Mouse (Mus musculus) kidney, postnatal 4 days (tissue): ENCODE measurements at regions not wholly inside any gene's neighbourhood (a gene's known extent, or its start where the extent isn't known, plus 50 kb on each side); places are given as distances from the start of the nearest gene placed in this dataset.

Source experiments
- DNase-seq, 2 experiments: peaks; one replicate each; pipeline ENCODE4 v3.0.0; 2021; ENCODE audit warnings: mixed read lengths in 2 of 2

DNA sequence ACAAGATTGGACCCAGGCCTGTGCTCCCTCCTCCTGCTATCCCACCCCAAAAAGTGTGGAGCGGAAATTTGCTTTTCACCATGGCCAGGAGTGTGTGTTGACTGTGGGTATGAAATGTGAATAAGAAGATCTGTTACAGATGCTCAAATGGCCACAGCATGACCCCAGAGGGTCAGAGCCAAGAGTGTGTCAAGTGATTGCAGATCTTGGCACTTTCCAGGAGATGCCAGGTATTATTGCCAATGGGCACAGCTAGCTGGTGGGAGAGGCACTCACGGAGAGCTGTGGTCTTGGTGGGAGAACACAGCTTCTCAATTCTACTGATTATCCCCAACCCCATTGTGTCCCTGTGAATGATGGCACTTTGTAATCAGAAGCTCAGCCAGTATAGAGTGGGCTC, 62.7 kb downstream of the Smim20 start:
- DNase-seq, result no peak

DNA sequence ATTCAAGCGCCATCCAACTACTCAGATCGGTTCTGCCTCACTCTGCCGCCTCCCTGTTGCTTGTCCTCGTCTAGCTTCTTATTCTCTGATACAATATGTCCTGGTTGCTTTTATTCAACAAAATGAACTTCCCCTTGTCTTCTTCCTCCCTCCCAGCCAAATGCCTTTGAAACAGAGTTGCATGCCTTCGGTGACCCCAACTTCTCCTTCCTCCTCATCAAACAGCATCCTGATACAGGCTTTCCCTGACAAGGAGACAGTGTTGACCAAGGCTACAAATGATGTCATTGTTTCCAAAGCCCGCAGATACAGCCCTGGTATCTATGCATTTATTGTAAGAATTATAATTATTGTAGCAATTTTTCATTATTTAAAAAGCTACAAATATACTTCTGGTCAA, 69.8 kb downstream of the Smim20 start:
- DNase-seq, result no peak

- no peak for DNase-seq
These were observed 70.9 kb downstream of the Smim20 start for GRCm38 (mm10) chr5:53337816-53338215.

DNA sequence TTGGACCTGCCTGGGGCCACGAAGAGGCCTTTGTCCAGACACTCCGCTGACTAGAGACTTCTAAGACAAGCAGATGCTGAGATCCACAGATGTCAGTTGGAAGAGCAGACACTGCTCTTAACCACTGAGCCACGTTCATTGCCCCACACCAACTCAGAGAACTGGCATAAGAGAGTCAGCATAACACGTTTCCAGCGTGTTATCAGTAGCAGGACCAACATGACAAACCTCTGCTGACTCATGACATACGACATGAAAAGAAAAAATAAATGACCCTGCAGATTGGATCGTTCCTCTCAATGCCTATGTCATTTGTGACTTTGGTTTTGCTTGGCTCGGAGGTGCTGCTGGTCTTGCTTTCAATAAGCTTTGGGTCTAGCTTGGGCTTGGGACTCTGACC, 78.3 kb downstream of the Smim20 start:
- no peak for DNase-seq

- DNase-seq, result peak in 1 of 2 experiments; percentile 20
These were observed 79.1 kb downstream of the Smim20 start for GRCm38 (mm10) chr5:53346028-53346427.

DNA sequence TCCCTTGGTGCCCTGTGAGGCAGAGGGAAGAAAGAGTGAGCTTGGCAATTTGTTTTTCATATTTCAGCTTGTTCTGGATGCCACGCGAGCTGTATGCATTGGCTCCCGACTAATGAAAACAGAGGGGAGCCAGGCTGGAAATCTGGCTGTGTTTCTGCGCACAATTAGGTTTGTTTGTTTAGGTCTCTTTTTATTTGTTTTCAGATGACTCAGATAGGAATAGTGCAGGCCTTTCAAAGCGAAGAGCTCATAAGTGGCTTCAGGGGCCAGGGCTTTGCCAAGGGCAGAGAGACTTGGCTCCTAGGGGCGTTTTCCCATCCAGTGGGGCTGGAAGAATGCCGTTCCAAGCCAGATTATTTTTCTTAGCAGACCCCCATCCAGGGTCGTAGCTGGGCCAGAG, 79.9 kb downstream of the Smim20 start:
- DNase-seq, result no peak

- DNase-seq, result no peak
These were observed 86.0 kb downstream of the Smim20 start for GRCm38 (mm10) chr5:53352852-53353251.

DNA sequence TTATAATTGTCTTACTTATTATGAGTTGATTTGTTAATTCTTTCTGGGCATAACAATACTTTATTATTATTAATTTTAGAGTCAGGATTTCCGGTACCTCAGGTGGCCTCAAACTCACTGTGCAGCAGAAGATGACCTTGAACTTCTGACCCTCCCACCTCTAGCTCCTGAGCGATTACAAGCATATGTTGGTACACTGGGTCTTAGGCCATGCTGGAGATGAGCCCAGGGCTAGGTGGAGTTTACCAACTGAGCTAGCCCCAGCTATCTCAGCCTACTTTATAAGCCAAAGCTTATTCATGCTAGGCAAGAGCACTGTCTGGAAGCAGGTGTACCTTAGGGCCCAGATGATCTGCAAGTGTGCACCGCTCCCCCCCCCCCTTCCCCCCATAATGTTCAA, 87.4 kb downstream of the Smim20 start:
- no peak for DNase-seq

DNA sequence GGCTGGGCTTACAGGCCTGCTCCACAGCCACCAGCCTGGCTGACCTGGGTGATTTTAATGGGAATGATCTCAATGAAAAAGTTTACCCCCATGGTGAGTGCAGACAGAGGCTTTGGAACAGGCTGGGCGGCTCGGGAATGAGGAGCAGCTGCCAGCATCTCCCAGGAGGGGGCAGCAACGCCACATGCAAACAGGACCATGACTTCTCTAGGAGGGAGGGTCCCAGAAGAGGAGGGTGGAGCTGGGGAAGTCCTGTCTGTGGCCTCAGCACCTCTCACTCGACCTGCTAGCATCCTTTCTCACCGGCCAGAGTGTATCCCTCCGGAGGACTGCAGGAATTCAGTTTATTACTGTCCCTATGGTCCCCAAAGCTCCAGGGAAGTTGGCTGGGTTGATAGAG, 88.2 kb downstream of the Smim20 start:
- DNase-seq, result peak; percentile 87 to 91

DNA sequence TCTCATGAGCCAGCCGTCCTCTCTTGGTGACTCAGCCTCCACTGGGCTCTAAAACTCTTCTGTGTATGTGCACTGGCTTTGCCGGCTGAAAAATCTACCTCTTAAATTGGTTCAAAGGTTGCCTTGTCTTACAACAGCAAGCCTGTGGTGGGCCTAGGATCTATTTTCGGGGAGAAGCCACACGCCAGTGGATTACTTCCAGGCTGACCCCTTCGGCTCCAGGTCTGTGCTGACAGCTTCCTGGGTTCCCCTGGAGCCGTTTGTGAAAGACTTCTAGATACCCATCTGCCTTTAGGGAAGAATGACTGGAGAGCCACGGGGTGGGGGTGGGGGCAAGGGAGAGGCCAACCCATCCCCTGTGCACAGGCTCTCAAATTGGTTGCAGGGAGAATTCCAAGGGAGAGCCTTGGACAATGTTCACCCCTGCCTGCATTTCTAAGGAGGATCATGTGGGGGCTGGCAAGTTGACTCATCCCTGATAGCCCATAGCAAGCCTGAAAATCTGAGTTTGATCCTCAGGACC, 90.3 kb downstream of the Smim20 start:
- no peak for DNase-seq

GRCm38 (mm10) chr5:53358181-53358580, 91.3 kb downstream of the Smim20 start:
- DNase-seq, result no peak

DNA sequence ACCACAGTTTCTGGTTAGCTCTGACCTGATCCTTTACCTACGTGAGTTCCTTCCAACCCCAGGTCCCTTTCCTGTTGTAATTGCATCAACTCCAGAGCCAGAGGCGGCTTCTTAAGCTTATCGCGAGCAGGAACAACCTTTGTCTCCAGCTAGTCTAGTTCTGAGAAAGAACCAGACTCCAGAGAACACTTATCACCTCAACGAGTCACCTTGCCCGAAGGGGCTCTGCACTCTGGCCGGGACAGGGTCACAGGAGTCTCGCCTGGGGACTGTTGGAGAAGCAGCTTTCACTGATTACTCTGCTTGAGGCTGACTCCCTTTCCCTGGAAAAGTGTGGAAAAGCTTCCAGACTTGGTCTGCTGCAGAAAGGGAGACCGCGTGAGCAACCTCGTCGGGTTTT, 93.0 kb downstream of the Smim20 start:
- no peak for DNase-seq

DNA sequence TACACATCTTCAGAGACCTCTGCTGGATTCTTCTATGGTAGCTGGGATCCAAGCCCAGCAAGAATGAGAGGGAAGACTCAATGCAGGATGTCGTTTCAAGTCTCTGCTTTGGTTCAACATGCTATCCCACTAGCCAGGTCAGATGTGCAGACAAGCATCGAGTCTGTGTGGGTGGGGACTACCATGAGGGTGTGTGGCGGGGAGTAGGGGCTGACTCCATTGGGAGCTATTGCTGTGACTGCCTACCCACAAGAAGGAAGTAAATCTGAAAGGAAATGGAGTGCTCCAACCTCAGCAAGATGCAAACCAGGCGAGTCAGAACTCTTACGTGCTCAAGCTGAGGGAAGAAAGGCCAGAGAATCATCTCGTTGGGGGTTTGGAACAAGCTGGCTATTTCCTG, 94.4 kb downstream of the Smim20 start:
- no peak for DNase-seq

GRCm38 (mm10) chr5:53363898-53364297, 97.0 kb downstream of the Smim20 start:
- DNase-seq, result no peak

DNA sequence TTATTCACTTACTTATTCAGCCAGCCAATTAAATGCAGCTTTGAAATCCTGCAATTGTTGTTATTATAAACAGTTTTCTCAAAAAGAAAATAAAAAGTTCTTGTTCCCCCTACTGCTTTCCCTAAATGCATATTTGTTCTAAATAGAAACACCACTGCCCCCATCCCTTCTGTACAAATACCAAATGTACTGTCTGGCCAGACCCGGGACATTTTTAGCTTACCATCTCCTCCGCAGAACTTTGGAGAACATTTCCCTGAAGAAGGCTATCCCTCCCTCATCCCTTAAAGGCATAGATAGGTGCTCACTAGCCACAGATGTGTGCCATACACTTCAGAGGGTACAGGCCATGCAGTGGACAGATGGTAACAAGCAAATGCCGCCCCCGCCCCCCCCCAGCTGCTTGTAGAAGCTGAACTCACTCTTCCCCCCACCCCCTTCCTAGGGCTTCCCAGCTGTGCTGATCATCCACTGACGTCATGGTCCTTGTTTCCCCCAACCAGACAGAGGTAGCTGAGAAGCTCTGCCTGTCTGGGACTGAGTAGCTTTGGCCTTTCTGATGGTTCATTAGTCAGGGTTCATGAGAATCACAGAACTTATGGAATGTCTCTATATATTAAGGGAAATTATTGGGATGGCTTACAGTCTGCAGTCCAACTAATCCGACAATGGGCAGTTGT, 98.9 kb upstream of the Rbpj start:
- no peak for DNase-seq

GRCm38 (mm10) chr5:53370272-53370671, 95.7 kb upstream of the Rbpj start:
- no peak for DNase-seq

DNA sequence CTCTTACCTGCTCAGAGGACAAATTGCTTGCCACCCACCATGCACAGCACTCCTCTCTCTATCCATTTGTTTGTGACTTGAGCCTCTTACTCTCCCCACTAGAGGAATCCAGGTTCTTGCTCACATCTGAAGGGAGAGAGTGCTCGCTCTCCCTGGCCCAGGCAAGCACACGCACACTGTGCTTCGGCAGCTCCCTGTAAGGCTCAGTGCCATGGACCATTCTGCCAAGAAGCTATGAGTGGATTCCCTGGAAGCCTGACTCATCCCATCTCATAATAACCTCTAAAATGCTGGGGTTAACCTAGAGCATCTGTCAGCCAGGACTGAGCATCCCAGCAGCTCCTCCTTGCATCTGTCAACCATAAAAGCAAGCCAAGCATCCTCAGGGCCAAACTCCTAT, 94.3 kb upstream of the Rbpj start:
- peak in 1 of 2 experiments; percentile 26 for DNase-seq

DNA sequence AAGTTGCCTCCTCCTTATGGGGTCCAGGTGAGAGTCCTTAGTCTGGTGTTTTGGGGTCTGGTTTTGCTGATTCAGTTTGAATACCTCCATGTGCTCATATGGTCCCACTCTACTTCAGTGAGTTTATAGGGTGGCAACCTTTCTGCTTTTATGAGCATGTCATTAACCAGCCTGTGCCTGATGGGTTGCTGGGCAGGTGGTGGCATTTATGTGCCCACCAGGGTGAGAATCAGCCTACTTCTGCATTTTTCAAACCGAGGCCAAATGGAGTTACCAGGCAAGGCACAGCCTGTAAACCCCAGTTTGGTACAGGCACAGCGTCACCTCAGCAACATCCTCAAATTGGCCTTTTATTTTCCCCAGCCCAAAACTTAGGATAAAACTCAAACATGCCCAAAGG, 92.6 kb upstream of the Rbpj start:
- no peak for DNase-seq

- no peak for DNase-seq
These were observed 89.1 kb upstream of the Rbpj start for GRCm38 (mm10) chr5:53376856-53377255.

DNA sequence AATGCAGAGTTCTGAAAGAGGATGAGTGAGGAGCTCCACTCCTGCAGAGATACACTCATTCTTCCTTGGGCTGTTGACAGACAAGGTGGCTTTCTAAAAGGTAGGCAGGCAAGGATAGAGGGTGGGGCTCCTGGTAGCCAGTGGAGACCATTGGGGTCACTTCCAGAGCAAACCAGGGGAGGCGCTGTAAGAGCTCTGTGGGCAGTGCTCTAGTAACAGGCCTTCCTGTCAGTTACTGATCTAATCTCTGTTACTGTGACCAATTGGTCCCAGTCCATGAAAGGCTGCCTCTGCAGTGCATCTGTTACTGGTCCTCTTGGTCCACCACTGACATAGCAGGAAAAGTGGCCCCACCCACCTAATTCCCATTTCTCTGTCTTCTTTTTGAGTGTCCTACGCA, 88.3 kb upstream of the Rbpj start:
- DNase-seq, result no peak

GRCm38 (mm10) chr5:53378106-53378505, 87.8 kb upstream of the Rbpj start:
- no peak for DNase-seq

GRCm38 (mm10) chr5:53378599-53378998, 87.4 kb upstream of the Rbpj start:
- no peak for DNase-seq

DNA sequence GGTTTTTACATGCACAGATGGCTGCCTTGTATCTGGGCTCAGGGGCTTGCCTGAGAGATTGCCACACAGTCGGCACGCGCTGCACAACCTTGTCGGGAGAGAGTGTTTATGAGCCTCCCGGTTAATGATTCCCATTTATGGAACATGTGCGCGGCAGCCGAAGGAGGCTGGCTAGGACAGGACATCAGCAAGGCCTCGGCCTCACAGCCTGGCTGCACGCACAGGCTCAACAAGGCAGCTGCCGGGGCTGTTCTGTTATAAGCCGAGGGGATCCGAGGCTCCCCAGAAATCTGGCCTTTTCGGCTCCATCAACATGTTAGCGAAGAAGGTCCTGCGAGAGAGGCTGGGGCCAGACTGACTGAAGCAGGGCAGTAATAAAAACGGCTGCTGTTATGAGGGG, 86.3 kb upstream of the Rbpj start:
- DNase-seq, result peak; percentile 62 to 77

DNA sequence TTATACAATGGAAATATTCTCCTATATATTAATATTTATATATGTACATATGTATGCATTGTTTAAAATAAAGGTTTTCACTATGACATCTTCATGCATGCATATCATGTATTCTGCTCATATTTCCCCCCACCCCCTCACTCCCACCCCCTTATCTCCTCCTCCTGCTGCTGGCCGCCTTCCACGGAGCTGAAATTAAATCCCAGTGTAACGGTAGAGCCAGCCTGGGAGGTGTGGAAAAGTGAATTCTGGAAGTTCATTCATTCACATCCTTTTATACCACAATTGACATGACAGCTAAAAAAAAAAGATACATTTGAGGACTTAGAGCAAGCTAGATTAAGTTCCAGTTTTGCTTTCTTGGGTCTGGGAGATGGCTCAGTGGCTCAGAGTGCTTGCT, 85.7 kb upstream of the Rbpj start:
- no peak for DNase-seq

- no peak for DNase-seq
These were observed 84.3 kb upstream of the Rbpj start for GRCm38 (mm10) chr5:53381492-53382199.
